Mouse (Mus musculus) splenic B cell, adult 2 months (primary cell): ENCODE data around the gene Zfp790.

ENCODE experiments used
- DNase-seq: peaks from one replicate; pipeline ENCODE4 v3.0.0-alpha.2; 2011; ENCODE audit warnings: low read depth, low spot score
- H3K27me3 ChIP-seq: 2 replicates; pipeline ENCODE4 v1.6.1; 2012; ENCODE audit warnings: mild to moderate bottlenecking, low read length, moderate library complexity, mixed read lengths; ENCODE audit not compliant: control insufficient read depth, poor library complexity, insufficient read depth, severe bottlenecking
- H3K36me3 ChIP-seq: 2 replicates; pipeline ENCODE4 v1.6.1; 2012; ENCODE audit warnings: mild to moderate bottlenecking, low read length, moderate library complexity, mixed read lengths; ENCODE audit not compliant: control insufficient read depth, poor library complexity, insufficient read depth, severe bottlenecking

Zfp790 gene

DNA sequence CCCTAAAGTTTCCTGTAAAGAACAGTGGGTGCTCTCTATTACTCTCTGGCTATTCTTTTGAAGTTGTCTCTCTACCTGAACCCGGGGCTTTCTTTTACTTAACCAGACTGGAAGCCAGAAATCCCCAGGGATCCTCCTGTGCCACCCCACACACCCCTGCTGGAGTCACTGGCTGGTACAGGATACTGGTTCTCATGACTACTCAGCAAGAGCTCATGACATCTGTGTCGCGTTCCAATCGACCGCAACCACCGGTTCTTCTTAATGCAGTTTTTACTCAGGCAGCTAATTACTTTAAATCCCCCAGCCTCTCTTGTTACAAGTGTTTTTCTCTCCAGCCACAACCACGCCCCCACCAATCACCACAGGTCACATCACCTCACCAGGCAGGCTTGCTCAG, 64.1 kb downstream of the Zfp790 start:
- Histone ChIP-seq H3K27me3 (no peaks in the 10 kb centered on the region; the same call in 1 of the 2 replicates), H3K36me3 (peaks cover 7% of the 10 kb centered on the region; the same call in 1 of the 2 replicates)
- no peak for DNase-seq
